Mouse (Mus musculus) liver (tissue): ENCODE results near the gene F13a1.

ENCODE experiments used
- DNase-seq: peaks from one replicate; pipeline ENCODE4 v3.0.0-alpha.2; 2020; ENCODE audit warnings: mixed read lengths

The F13a1 gene

DNA sequence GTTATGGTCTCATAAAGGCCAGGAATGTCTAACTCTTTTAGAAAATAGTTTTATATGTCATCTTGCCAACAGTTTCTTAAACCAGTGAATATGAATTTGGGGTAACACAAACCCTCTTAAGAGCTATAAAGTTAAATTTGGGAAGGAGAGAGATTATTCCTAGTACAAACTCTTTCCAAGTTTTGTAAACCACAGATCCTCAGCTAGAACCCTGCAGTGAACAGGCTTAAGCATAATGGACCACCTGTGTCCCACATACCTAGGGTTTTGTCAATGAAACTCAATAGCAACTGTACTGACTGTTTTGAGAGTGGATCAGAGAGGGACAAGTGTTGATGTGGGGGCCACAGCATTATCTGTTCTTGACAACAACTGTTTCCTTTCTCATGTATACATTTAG, 96.4 kb downstream of the F13a1 start:
- DNase-seq = no peak

DNA sequence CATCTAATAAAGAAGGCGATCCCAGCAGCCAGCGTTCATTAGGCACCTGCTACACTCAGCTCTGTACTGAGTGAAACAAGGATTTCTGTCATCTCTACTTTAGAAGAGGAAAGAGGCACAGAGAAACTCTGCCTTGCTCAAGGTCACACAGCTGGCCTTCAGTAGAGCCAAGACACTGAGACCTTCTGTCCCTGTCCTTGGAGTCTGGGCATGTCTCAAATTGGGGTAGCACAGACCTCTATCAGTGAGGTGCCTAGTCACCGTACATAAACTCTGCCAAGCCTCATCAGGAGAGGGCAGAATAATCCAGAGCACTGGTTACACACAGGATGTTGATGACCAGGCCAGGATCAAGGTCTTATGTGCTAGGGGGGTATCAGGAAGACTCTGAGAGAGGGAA, 108.2 kb downstream of the F13a1 start:
- no peak for DNase-seq

DNA sequence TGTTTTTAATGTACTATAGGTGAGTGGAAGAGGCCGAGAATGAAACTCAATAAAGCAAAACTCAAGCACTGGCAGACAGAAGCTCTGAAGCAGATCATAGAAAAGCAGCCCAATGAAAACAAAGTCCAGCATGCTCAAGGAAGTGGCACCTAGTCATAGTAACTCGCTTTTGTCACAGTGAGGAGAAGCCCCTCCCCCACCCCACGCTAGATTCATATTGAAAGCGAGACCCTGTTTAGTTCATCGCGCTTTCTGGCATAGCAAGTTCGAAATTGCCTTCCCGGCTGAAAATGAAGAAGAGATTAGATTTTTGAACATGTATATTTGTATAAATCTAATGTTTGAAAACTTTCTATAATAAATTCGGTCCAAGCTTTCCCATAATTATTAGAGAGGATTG, 118.0 kb downstream of the F13a1 start:
- no peak for DNase-seq

DNA sequence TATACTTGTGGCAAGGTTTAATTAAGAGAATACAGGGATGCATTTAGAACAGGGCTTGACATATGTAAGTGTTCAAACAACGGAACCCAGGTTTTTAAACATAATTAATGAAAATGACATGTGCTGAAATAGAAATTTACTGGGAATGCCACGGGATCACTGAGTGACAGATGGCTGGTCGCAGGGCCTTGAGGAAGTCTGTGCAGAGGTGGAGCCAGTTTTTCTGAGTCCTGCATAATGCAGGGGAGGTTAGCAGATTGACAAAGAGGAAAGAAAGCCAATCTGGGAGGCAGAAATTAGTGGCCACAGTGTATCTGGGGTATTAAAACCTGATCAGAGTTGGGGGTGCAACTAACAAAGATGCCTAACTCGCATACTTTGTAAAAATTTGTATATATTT, 130.3 kb downstream of the F13a1 start:
- DNase-seq = no peak

DNA sequence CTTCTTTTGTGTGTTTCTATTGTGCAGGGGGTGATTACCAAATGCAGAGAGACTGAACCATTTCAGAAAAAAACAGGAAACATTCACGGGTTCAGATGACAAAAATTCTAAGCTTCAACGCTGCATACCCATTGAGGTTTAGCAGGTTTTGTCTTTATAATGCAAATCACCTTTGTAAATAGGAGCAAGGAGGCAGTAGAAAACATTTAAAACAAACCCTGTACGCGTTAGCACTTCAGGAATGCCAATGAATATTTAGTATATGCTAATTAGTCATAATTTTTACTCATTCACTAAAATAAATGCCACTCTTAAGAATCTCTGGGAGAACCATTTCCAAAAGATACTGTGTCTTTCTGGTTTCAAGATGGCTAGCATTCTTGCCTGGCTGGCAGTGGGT, 146.2 kb downstream of the F13a1 start:
- no peak for DNase-seq

DNA sequence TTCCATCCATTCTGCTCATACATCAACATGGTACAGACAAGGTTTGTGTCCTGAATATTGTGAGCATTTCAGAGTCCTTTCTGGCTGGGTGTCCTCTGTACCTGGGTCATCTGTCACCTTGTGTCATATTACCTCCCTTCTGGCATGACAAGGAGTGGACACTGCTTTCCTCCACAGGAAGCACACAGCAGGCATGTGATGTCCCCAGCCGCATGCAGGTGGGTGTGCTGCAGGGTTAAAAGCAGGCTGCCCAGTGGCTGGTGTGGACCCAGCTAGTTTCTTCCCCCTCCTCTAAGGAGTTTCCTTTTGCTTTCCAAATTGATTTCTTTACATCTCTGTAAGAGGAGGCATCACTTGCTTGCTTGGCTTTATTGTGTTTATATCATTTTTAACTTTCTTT, 146.6 kb downstream of the F13a1 start:
- no peak for DNase-seq

DNA sequence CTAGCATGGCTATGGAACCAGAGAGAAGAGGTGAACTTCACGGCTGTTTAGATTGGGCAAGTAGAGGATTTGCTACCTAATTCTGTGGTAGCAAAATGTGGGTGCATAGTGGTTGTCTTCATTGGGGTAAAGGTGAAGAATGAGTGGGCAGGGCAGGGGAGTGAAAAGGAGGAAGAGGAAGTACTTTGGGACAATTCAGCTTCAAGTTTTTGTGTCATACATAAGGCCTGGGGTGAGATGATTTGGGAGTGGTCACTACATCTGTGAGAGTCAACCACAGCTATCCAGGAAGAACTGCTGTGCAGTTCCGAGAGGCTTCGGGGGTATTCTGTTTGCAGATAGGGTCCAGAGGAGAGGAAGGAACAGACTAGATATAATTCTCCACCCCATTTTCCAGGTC, 148.4 kb downstream of the F13a1 start:
- DNase-seq = no peak

DNA sequence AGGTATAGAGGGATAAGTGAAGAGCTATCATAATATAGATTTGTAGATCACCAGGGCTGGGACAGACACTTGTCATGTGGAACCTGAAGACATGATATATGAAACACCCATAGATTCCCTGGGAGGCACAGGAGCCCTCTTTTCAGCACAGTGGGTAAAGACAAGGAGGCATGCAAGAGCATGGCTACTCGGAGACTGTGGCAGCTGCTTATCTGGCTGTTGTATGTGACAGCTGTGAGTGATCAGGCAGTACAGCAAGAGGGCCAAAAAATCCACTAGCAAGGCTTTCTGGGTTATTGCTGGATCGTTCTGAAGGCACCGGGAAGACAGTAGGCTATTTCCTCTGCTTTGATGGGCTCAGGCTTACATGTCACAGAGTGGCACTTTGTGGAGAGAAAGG, 149.0 kb downstream of the F13a1 start:
- no peak for DNase-seq

DNA sequence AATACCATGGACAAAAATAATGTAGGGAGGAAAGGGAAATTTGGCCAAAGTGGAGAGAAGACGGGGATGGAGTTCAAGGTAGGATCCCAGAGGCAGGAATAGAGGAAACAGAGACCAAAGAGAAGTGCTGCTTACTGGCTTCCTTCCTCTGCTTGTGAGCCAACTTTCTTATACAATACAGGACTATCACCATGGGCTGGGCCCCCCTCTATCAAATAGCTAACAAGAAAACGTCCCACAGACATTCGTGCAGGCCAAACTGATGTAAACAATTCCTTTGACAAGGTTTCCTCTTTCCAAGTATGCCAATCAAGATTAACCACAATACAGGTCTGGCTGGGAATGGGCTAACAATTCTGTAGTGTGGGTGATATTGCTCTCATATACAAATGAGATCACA, 154.0 kb downstream of the F13a1 start:
- no peak for DNase-seq

DNA sequence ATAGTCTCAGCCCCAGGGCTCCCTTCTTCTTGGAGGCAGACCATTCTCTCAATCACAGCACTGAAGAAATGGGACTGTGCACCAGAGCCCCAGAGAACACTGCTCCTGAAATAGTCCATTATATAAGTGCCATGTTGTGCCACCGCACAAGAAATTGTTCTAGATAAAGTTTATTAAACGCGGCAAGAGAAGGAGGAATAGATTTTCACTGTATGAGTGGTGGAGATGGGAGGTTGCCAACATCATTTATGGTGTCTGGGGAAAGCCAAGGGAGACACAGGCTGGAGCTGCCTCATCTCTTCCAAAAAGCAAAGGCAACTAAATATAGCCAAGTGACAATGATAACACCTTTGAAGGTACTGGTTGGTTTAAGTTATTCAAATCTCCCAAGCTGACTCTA, 156.3 kb downstream of the F13a1 start:
- DNase-seq = no peak

DNA sequence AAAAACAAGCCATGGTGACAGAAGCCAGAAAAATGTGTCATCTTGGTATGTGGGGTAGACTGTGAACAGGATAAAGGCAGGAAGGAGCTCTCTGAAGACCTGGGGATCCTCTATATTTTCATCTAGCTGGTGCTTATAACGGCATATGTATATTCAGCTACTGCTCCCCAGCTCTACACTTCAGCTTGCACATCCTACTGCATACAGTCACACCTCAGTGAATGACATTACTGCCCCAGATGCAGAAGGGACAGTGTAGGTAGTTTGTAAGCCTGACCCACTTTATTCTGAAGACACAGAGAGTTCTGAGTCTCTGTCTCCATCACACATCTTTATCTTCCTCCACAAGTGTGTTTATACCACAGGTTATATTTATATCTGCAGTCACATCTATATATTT, 157.8 kb downstream of the F13a1 start:
- no peak for DNase-seq

DNA sequence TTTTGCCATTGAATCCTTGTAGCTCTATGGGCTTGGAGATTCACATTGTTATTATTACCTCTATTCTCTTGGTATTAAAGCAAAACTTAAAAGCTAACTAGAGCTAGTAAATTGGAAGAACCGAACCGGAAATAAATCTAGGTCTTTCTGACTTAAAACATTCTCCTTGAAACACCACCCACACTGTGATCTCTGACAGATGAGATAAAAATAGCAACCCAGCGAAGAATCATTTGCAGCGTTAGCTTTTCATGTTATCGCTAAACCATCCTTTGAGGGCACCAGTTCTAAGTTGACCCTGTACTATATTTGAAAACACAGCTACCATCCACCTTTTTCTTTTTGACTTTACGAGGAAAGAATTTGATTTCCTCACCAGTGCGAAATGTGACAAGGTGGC, 164.1 kb downstream of the F13a1 start:
- DNase-seq = no peak

DNA sequence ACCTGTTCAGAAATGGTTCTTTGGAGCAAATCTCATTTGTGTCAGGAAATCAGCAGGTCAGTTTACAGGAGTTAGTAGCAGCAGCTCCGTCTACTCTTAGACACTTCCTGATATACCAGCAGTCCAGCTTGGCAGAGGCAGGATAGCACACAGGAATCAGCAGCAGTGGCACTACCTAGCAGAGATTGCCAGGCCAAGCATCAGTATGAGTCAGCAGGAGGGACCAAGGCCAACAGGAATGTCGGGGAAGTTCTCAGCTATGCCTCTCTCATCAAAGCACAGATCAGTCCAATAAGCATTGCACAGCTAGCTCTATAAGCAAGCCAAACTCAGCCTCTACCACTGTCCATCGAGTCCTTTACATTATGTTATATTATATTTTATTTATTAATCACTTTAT, 210.9 kb downstream of the F13a1 start:
- no peak for DNase-seq
